Mouse (Mus musculus): Measurements from ENCODE around the gene Fgf8.

GRCm38 (mm10) chr19:45733564-45733963 is 9.2 kb downstream of the Fgf8 start:
- TF ChIP-seq CTCF (IDR thresholded peaks at IDR 0.05; ENCODE audit: low read depth, low read length) (no peak), POLR2A (IDR thresholded peaks at IDR 0.05; ENCODE audit: extremely low read depth, insufficient read depth, low read length) (no peak)

All from liver, adult 2 months (tissue).